Mouse (Mus musculus) CH12.LX (cell line): ENCODE measurements around the gene Cfap97d2. TPM values are rescaled to one million over a fixed set of nuclear protein-coding genes. Genes with fewer than 3 reads are reported as not detected.
A peak's percentile ranks its signal among the peaks of the same experiment; 100 is the strongest.

Experiments
- DNase-seq: peaks from one replicate; pipeline ENCODE4 v3.0.0-alpha.2; 2013; ENCODE audit errors: extremely low read depth
- H3K27ac ChIP-seq: 2 replicates; pipeline ENCODE4 v1.5.1; 2012; ENCODE audit warnings: low read depth, mild to moderate bottlenecking, control low read depth, moderate library complexity; ENCODE audit not compliant: insufficient read depth
- H3K27me3 ChIP-seq: replicated peaks from 2 replicates; pipeline ENCODE3; 2012; ENCODE audit warnings: inconsistent platforms
- H3K36me3 ChIP-seq, 2 experiments: replicated peaks in 1 of 2; 2 replicates each; pipeline versions ENCODE3 to v1.6.1; 2012; ENCODE audit warnings: inconsistent platforms in 1 of 2, low read length in 1 of 2, mild to moderate bottlenecking in 1 of 2, mixed read lengths in 1 of 2, moderate library complexity in 1 of 2; ENCODE audit not compliant: control insufficient read depth in 1 of 2, insufficient read depth in 1 of 2
- H3K4me1 ChIP-seq, 2 experiments: 2 replicates each; pipeline ENCODE4 v1.6.1; 2012; ENCODE audit warnings: inconsistent platforms in 1 of 2, moderate library complexity in 1 of 2; ENCODE audit not compliant: insufficient read depth in 2 of 2, control insufficient read depth in 1 of 2
- H3K4me2 ChIP-seq: 2 replicates; pipeline ENCODE4 v1.6.1; 2012; ENCODE audit warnings: low read depth, mild to moderate bottlenecking, control low read depth; ENCODE audit not compliant: poor library complexity, insufficient read depth, severe bottlenecking
- H3K4me3 ChIP-seq, 3 experiments: fragments of 150-350 bp in 1 of 3; sonication (generic) in 1 of 3; replicated peaks in 1 of 3; 2 replicates each; pipeline versions ENCODE3 to v1.5.1; 2011 to 2012; ENCODE audit warnings: low read depth in 2 of 3, low read length in 2 of 3, mild to moderate bottlenecking in 2 of 3, moderate library complexity in 2 of 3, control low read depth in 1 of 3, improper control_type of control experiment in 1 of 3, inconsistent platforms in 1 of 3, mixed read lengths in 1 of 3; ENCODE audit not compliant: poor library complexity in 1 of 3
- H3K79me2 ChIP-seq: replicated peaks from 2 replicates; pipeline ENCODE4 v1.6.1; 2012; ENCODE audit warnings: mild to moderate bottlenecking, moderate library complexity; ENCODE audit not compliant: control insufficient read depth, poor library complexity, insufficient read depth, severe bottlenecking; ENCODE audit errors: extremely low read depth
- H3K9ac ChIP-seq: 2 replicates; pipeline ENCODE4 v1.6.1; 2012; ENCODE audit warnings: low read depth, mild to moderate bottlenecking, control low read depth, moderate library complexity; ENCODE audit not compliant: insufficient read depth
- H3K9me3 ChIP-seq: replicated peaks from 2 replicates; pipeline ENCODE3; 2012; ENCODE audit warnings: low read length, inconsistent platforms, mixed read lengths
- BHLHE40 ChIP-seq: IDR thresholded peaks from 2 replicates; pipeline ENCODE4 v1.6.1; 2011; ENCODE audit warnings: mild to moderate bottlenecking, low read depth, low read length, improper control_type of control experiment
- CHD1 ChIP-seq: IDR thresholded peaks from 2 replicates; pipeline ENCODE4 v1.6.1; 2012; ENCODE audit warnings: low read depth, low read length, improper control_type of control experiment, inconsistent platforms
- CTCF ChIP-seq, 2 experiments: IDR thresholded peaks in 1 of 2; conservative IDR thresholded peaks in 1 of 2; 2 replicates each; pipeline ENCODE4 v1.5.1; 2011 to 2012; ENCODE audit warnings: low read depth in 2 of 2, low read length in 2 of 2, improper control_type of control experiment in 1 of 2, inconsistent platforms in 1 of 2, mild to moderate bottlenecking in 1 of 2, moderate library complexity in 1 of 2
- ELF1 ChIP-seq: IDR thresholded peaks from 2 replicates; pipeline ENCODE4 v1.6.1; 2014; ENCODE audit warnings: low read depth, mild to moderate bottlenecking, inconsistent platforms, low read length, improper control_type of control experiment
- ETS1 ChIP-seq: conservative IDR thresholded peaks from 2 replicates; pipeline ENCODE4 v1.6.1; 2012; ENCODE audit warnings: low read depth, mild to moderate bottlenecking, inconsistent platforms, low read length, improper control_type of control experiment, moderate library complexity
- KAT2A ChIP-seq: IDR thresholded peaks from 2 replicates; pipeline ENCODE4 v1.6.1; 2012; ENCODE audit warnings: low read length, improper control_type of control experiment, inconsistent platforms; ENCODE audit not compliant: insufficient replicate concordance
- MAZ ChIP-seq: IDR thresholded peaks from 2 replicates; pipeline ENCODE4 v1.6.1; 2012; ENCODE audit warnings: low read depth, mild to moderate bottlenecking, inconsistent platforms, low read length, improper control_type of control experiment, moderate library complexity
- NRF1 ChIP-seq: IDR thresholded peaks from 2 replicates; pipeline ENCODE4 v1.6.1; 2014; ENCODE audit warnings: low read depth, mild to moderate bottlenecking, inconsistent platforms, low read length, improper control_type of control experiment, moderate library complexity
- RAD21 ChIP-seq: IDR thresholded peaks from 2 replicates; pipeline ENCODE4 v1.6.1; 2011; ENCODE audit warnings: low read depth, mild to moderate bottlenecking, low read length, improper control_type of control experiment, moderate library complexity
- TBP ChIP-seq: conservative IDR thresholded peaks from 2 replicates; pipeline ENCODE4 v1.6.1; 2011; ENCODE audit warnings: low read depth, low read length, improper control_type of control experiment
- UBTF ChIP-seq: IDR thresholded peaks from 2 replicates; pipeline ENCODE4 v1.6.1; 2012; ENCODE audit warnings: low read depth, mild to moderate bottlenecking, inconsistent platforms, low read length, improper control_type of control experiment, moderate library complexity
- USF1 ChIP-seq: IDR thresholded peaks from 2 replicates; pipeline ENCODE4 v1.6.1; 2014; ENCODE audit warnings: low read depth, mild to moderate bottlenecking, inconsistent platforms, low read length, improper control_type of control experiment
- USF2 ChIP-seq: conservative IDR thresholded peaks from 2 replicates; pipeline ENCODE4 v1.6.1; 2011; ENCODE audit warnings: low read depth, low read length, improper control_type of control experiment
- ZKSCAN1 ChIP-seq: IDR thresholded peaks from 2 replicates; pipeline ENCODE4 v1.6.1; 2012; ENCODE audit warnings: low read depth, inconsistent platforms, low read length, improper control_type of control experiment, borderline replicate concordance
- ZNF384 ChIP-seq: IDR thresholded peaks from 2 replicates; pipeline ENCODE4 v1.6.1; 2012; ENCODE audit warnings: low read depth, low read length, improper control_type of control experiment, inconsistent platforms
- dilution Hi-C: fragments of 300-500 bp; cut with MboI; formaldehyde crosslinking; loops from 2 replicates; pipeline ENCODE4 v1.14.3; 2020; ENCODE audit warnings: low sequenced_read_pairs; ENCODE audit not compliant: extremely low pct_unique_long_range_greater_than_20kb, extremely low pct_ligation_motif_present
- in situ Hi-C: fragments of 300-500 bp; cut with MboI; formaldehyde crosslinking; loops from 3 replicates; pipeline ENCODE4 v1.14.3; 2019; ENCODE audit warnings: low sequenced_read_pairs, low pct_ligation_motif_present, low pct_unique_long_range_greater_than_20kb, mixed read lengths
- polyA plus RNA-seq: library from polyadenylated mRNA; unstranded; fragments of >175 nt; gene quantifications from 2 replicates; pipeline ENCODE4 v1.2.1, GENCODE M21; 2012; ENCODE audit warnings: low read depth; ENCODE audit not compliant: insufficient read length
- total RNA-seq, 2 experiments: library from RNA; depleted of rRNA; stranded (reverse); fragments of 300-350 nt in 1 of 2; fragments of >200 nt in 1 of 2; gene quantifications; 2 replicates each; pipeline ENCODE4 v1.2.3; 2012 to 2014

Gene Cfap97d2
- not detected in 2 replicates for total RNA-seq (2012; rRNA removed)
- total RNA-seq (2014; rRNA removed), result not detected in 2 replicates
- not detected in 2 replicates for polyA plus RNA-seq

- TF ChIP-seq ELF1 (no peak), CHD1 (no peak), USF2 (peak; percentile 33; the same call in 1 of the 2 replicates), KAT2A (no peak), USF1 (peak; percentile 61)
Measured at GRCm38 (mm10) chr8:13705668-13706067, at the start of gene Cfap97d2. Gene Cfap97d2, plus strand, starts transcription at chr8:13705889.

DNA sequence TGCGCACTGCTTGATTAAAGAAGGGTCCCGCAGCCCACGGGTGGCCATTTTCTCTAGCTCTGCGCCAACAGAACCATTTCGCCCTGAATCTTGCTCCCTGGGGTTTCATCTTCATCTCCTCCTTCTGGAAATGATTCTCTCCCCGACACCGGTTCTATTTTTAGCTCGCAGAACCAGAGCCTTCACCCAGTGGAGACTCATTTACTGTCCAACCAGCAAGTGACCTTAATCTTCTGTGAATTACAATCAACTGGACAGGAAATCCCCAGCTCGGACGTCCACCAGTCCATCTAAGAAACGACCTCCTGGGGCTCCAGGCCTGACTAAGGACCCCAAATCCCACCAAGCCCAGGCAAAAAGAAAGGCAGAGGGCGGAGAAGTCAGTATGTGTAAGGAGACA lies 48.2 kb upstream of the Cfap97d2 start:
- in situ Hi-C loops, result no loop called here
- DNase-seq, result no peak
- peaks cover 0 to 23% of the 10 kb centered on the region in 2 experiments for H3K36me3 ChIP-seq
- H3K4me3 ChIP-seq, result no peak overlapping the region
- dilution Hi-C loops, result no loop called here
- H3K9me3 ChIP-seq, result no peaks in the 10 kb centered on the region
- H3K4me2 ChIP-seq, result no peak overlapping the region
- no peak for TF ChIP-seq UBTF
- TF ChIP-seq NRF1, result no peak
- no peak for TF ChIP-seq CTCF (conservative IDR thresholded peaks at IDR 0.05 in 1 of 2, IDR thresholded peaks at IDR 0.05 in 1 of 2; ENCODE audit: low read depth in 2 of 2, low read length in 2 of 2)
- TF ChIP-seq ELF1, result no peak
- no peak for TF ChIP-seq KAT2A
- no peak for TF ChIP-seq ETS1
- TF ChIP-seq ZKSCAN1, result no peak
- no peak for TF ChIP-seq ZNF384
- no peak for TF ChIP-seq TBP
- no peak for TF ChIP-seq USF1
- no peak for TF ChIP-seq MAZ
- TF ChIP-seq RAD21, result no peak
- no peak for TF ChIP-seq BHLHE40
- H3K9ac ChIP-seq, result no peak overlapping the region
- no peak overlapping the region for H3K27ac ChIP-seq
- no peaks in the 10 kb centered on the region for H3K27me3 ChIP-seq
- H3K4me1 ChIP-seq, result peaks cover 0 to 12% of the 10 kb centered on the region in 2 experiments; a peak in 1 of 4 replicates
- no peaks in the 10 kb centered on the region for H3K79me2 ChIP-seq

More at GRCm38 (mm10) chr8:13705668-13706067, at the start of gene Cfap97d2:
- no peaks in the 10 kb centered on the region for H3K9me3 ChIP-seq
- H3K36me3 ChIP-seq, result no peaks in the 10 kb centered on the region
- H3K4me3 ChIP-seq, result no peak within 1 kb of the TSS
- no peaks in the 10 kb centered on the region; a peak in 1 of 4 replicates for H3K4me1 ChIP-seq
- no peak within 1 kb of the TSS for H3K27ac ChIP-seq
- dilution Hi-C loops (no loop called here), in situ Hi-C loops (no loop called here)
- no peak within 1 kb of the TSS for H3K9ac ChIP-seq
- H3K79me2 ChIP-seq, result no peaks in the 10 kb centered on the region
- DNase-seq, result peak; percentile 19
- H3K4me2 ChIP-seq, result no peak within 1 kb of the TSS
- peaks cover 4% of the 10 kb centered on the region for H3K27me3 ChIP-seq
